Mouse (Mus musculus) midbrain, embryonic 16.5 days (tissue): Measurements from ENCODE around the gene Hist1h4i. TPM values are rescaled to one million over a fixed set of nuclear protein-coding genes. Genes with fewer than 3 reads are reported as not detected.
"Not testable (repeated sequence)": the region's sequence is repeated elsewhere in the genome, so short reads cannot be mapped to it uniquely, and the experiment has no call there.

Experiments
- ATAC-seq: fragments of 200-750 bp; cut with Nextera tagmentation; 2 replicates; pipeline ENCODE4 v1.8.0; 2017; ENCODE audit warnings: moderate TSS enrichment
- H3K27ac ChIP-seq: fragments of 300-500 bp; sonication (generic); 2 replicates; pipeline ENCODE4 v1.5.1; 2014; ENCODE audit warnings: mild to moderate bottlenecking, low read length, mixed read lengths
- H3K27me3 ChIP-seq: fragments of 300-500 bp; sonication (generic); 2 replicates; pipeline ENCODE4 v1.6.1; 2014; ENCODE audit warnings: low read depth, low read length, mixed read lengths; ENCODE audit not compliant: control insufficient read depth, insufficient read depth
- H3K36me3 ChIP-seq: fragments of 300-500 bp; sonication (generic); 2 replicates; pipeline ENCODE4 v1.6.1; 2014; ENCODE audit warnings: mild to moderate bottlenecking, low read length, moderate library complexity, mixed read lengths; ENCODE audit not compliant: control insufficient read depth, insufficient read depth
- H3K4me1 ChIP-seq: fragments of 300-500 bp; sonication (generic); 2 replicates; pipeline ENCODE4 v1.6.1; 2014; ENCODE audit warnings: mild to moderate bottlenecking, low read length, mixed read lengths; ENCODE audit not compliant: control insufficient read depth, insufficient read depth
- H3K4me2 ChIP-seq: fragments of 300-500 bp; sonication (generic); 2 replicates; pipeline ENCODE4 v1.6.1; 2014; ENCODE audit warnings: mild to moderate bottlenecking, low read length, mixed read lengths
- H3K4me3 ChIP-seq: fragments of 300-500 bp; sonication (generic); 2 replicates; pipeline ENCODE4 v1.5.1; 2014; ENCODE audit warnings: low read depth, mild to moderate bottlenecking, low read length, moderate library complexity, mixed read lengths
- H3K9ac ChIP-seq: fragments of 300-500 bp; sonication (generic); 2 replicates; pipeline ENCODE4 v1.6.1; 2014; ENCODE audit warnings: low read depth, low read length, mixed read lengths
- H3K9me3 ChIP-seq: fragments of 300-500 bp; sonication (generic); replicated peaks from 2 replicates; pipeline ENCODE4 v1.6.1; 2014; ENCODE audit warnings: mild to moderate bottlenecking, low read length, mixed read lengths; ENCODE audit not compliant: control insufficient read depth, poor library complexity, severe bottlenecking
- WGBS: fragments of 180-500 bp; shearing (Covaris S2); extraction: QIAGEN DNeasy Blood & Tissue Kit; methylation state at CpG from one replicate; pipeline ENCODE4 v1.1.7; 2014; 5-methylcytosine and 5-hydroxymethylcytosine counted together
- polyA plus RNA-seq: library from polyadenylated mRNA; unstranded; fragments of >200 nt; fragmentation: Nextera tagmentation; extraction: Ambion mirVana; gene quantifications from 2 replicates; pipeline ENCODE4 v1.2.1, GENCODE M21; 2015

The Hist1h4i gene
- 4.0 and 4.9 TPM in 2 replicates for polyA plus RNA-seq

- not testable (repeated sequence) for H3K36me3 ChIP-seq, H3K9me3 ChIP-seq, H3K27me3 ChIP-seq
- H3K27ac ChIP-seq: peak within 1 kb of the TSS; percentile 72
- peak within 1 kb of the TSS; percentile 46; the same call in 1 of the 2 replicates for H3K9ac ChIP-seq
- under 1% methylated on average over 22 of the region's 27 CpGs for WGBS
- H3K4me3 ChIP-seq: peak within 1 kb of the TSS; percentile 42
- peak; percentile 39 for ATAC-seq
- H3K4me1 ChIP-seq: peaks cover 33% of the 10 kb centered on the region
- H3K4me2 ChIP-seq: peak within 1 kb of the TSS; percentile 89
These were observed at the start of gene Hist1h4i for GRCm38 (mm10) chr13:22041142-22041536. Gene Hist1h4i (minus strand): TSS chr13:22041362.

- not testable (repeated sequence) for H3K27me3 ChIP-seq, H3K27ac ChIP-seq, H3K4me2 ChIP-seq, H3K36me3 ChIP-seq, H3K4me1 ChIP-seq, H3K4me3 ChIP-seq, ATAC-seq, H3K9me3 ChIP-seq, H3K9ac ChIP-seq
- 95% methylated on average over 1 of the region's 1 CpGs for WGBS
These were observed 43.0 kb upstream of the Hist1h4i start, which contains the start of gene Vmn1r188 for GRCm38 (mm10) chr13:22084140-22084539. Gene Vmn1r188 (plus strand): TSS chr13:22084440.

- no peak for ATAC-seq
- H3K9ac ChIP-seq: no peak overlapping the region
- H3K4me3 ChIP-seq: no peak overlapping the region
- no peak overlapping the region for H3K27ac ChIP-seq
- no peaks in the 10 kb centered on the region for H3K36me3 ChIP-seq
- H3K4me2 ChIP-seq: no peak overlapping the region
- no peaks in the 10 kb centered on the region for H3K4me1 ChIP-seq
- no peaks in the 10 kb centered on the region for H3K9me3 ChIP-seq
- no peaks in the 10 kb centered on the region for H3K27me3 ChIP-seq
- 71% methylated on average over 1 of the region's 1 CpGs for WGBS
These were observed 22.3 kb upstream of the Hist1h4i start for GRCm38 (mm10) chr13:22063468-22063867.

GRCm38 (mm10) chr13:22061422-22061821 is 20.3 kb upstream of the Hist1h4i start:
- no peak overlapping the region for H3K27ac ChIP-seq
- H3K4me1 ChIP-seq: no peaks in the 10 kb centered on the region
- H3K9ac ChIP-seq: no peak overlapping the region
- ATAC-seq: no peak
- H3K4me3 ChIP-seq: no peak overlapping the region
- no peak overlapping the region for H3K4me2 ChIP-seq
- WGBS: 83% methylated on average over 1 of the region's 1 CpGs
- no peaks in the 10 kb centered on the region for H3K36me3 ChIP-seq
- no peaks in the 10 kb centered on the region for H3K9me3 ChIP-seq
- H3K27me3 ChIP-seq: no peaks in the 10 kb centered on the region

GRCm38 (mm10) chr13:22053754-22054153 is 12.6 kb upstream of the Hist1h4i start:
- H3K4me1 ChIP-seq: no peaks in the 10 kb centered on the region; the same call in 1 of the 2 replicates
- H3K36me3 ChIP-seq: no peaks in the 10 kb centered on the region
- 100% methylated on average over 1 of the region's 1 CpGs for WGBS
- H3K27me3 ChIP-seq: no peaks in the 10 kb centered on the region
- H3K4me3 ChIP-seq: no peak overlapping the region
- H3K4me2 ChIP-seq: no peak overlapping the region
- no peak for ATAC-seq
- H3K9ac ChIP-seq: no peak overlapping the region
- H3K9me3 ChIP-seq: no peaks in the 10 kb centered on the region
- H3K27ac ChIP-seq: no peak overlapping the region

GRCm38 (mm10) chr13:22051523-22051859 is 10.3 kb upstream of the Hist1h4i start:
- Histone ChIP-seq H3K4me3 (peak overlapping the region; percentile 53), H3K27ac (peak overlapping the region; percentile 92), H3K36me3 (no peaks in the 10 kb centered on the region), H3K9me3 (no peaks in the 10 kb centered on the region), H3K4me1 (no peaks in the 10 kb centered on the region; the same call in 1 of the 2 replicates), H3K27me3 (no peaks in the 10 kb centered on the region), H3K9ac (peak overlapping the region; percentile 79), H3K4me2 (peak overlapping the region; percentile 68)
- 16% methylated on average over 5 of the region's 5 CpGs for WGBS
- ATAC-seq: peak; percentile 54

GRCm38 (mm10) chr13:22050591-22051522 is 9.7 kb upstream of the Hist1h4i start:
- Histone ChIP-seq H3K9me3 (no peaks in the 10 kb centered on the region), H3K27ac (peak overlapping the region; percentile 92), H3K4me3 (peak overlapping the region; percentile 53), H3K36me3 (no peaks in the 10 kb centered on the region), H3K27me3 (no peaks in the 10 kb centered on the region), H3K9ac (peak overlapping the region; percentile 79), H3K4me1 (no peaks in the 10 kb centered on the region; the same call in 1 of the 2 replicates), H3K4me2 (peak overlapping the region; percentile 68)
- under 1% methylated on average over 52 of the region's 52 CpGs for WGBS
- ATAC-seq: peak; percentile 96

- H3K27me3 ChIP-seq: no peaks in the 10 kb centered on the region
- peak overlapping the region; percentile 92 for H3K27ac ChIP-seq
- no peaks in the 10 kb centered on the region for H3K36me3 ChIP-seq
- peak overlapping the region; percentile 79 for H3K9ac ChIP-seq
- peak; percentile 65 for ATAC-seq
- H3K4me1 ChIP-seq: no peaks in the 10 kb centered on the region; the same call in 1 of the 2 replicates
- no peaks in the 10 kb centered on the region for H3K9me3 ChIP-seq
- 1% methylated on average over 14 of the region's 14 CpGs for WGBS
- H3K4me3 ChIP-seq: peak overlapping the region; percentile 53
- H3K4me2 ChIP-seq: peak overlapping the region; percentile 68
These were observed 8.7 kb upstream of the Hist1h4i start for GRCm38 (mm10) chr13:22049737-22050440.

GRCm38 (mm10) chr13:22049041-22049440 is 7.9 kb upstream of the Hist1h4i start:
- no peak overlapping the region for H3K4me2 ChIP-seq
- 89% methylated on average over 2 of the region's 2 CpGs for WGBS

More at GRCm38 (mm10) chr13:22049041-22049440, 7.9 kb upstream of the Hist1h4i start:
- ATAC-seq: no peak
- Histone ChIP-seq H3K27ac (no peak overlapping the region), H3K4me1 (peaks cover 3% of the 10 kb centered on the region), H3K9ac (no peak overlapping the region), H3K27me3 (no peaks in the 10 kb centered on the region), H3K9me3 (no peaks in the 10 kb centered on the region), H3K4me3 (no peak overlapping the region), H3K36me3 (no peaks in the 10 kb centered on the region)
